8 mouse cellular contexts compared by ENCODE assay signal in the genomic region with DNA sequence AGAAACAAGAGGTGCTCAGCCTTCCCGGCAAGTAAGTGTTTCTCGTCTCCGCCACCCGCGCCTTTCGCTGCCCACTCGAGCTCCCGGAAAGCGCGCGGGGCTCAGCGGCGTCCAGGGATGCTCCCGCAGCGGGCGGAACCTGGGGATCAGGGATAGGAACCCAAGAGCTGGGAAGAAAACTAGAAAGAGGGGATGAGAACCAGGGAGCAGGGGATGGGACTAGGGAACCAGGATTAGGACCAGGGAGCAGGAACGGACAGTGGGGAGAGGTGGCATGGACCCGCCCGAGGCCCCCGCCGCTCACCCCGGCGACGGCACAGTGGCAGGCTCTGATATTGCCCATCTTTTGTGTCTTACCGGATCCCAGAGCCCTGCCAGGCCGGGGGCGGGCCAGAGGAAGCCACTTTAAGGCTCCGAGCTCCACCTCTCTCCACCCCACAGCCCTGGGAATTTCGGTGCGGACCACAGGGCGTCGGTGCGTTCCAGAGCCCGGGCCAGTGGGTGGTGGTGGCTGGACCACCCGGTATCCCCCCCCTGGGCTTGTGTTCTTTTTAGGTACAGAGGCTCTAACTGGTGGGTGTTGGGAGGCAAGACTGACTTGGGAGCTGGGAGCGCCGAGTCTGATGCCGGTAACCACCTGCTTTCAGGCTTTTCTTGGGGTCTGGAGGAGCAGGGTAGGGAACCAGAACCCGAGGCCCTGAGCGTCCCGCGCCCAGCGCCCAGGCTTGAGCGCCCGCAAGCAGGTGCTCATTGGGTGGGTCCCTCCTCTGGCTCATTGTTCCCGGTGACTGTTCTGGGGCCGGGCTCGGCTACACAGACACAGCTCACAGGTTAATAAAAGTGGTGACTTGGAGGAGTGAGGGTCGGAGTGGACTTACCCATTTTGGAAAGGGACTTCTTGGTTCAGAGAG. TPM values are rescaled to one million over a fixed set of nuclear protein-coding genes. Genes with fewer than 3 reads are reported as not detected.
DNase-seq lines count a peak whose midpoint lies in the region; ATAC-seq and TF ChIP-seq lines count a peak whose summit lies in the region.

No protein-coding gene starts in this region.

- H3K9me3 ChIP-seq in forebrain, embryonic 16.5 days (ENCODE audit: control insufficient read depth, low read length), result no peaks in the 10 kb centered on the region
- no peaks in the 10 kb centered on the region for H3K9me3 ChIP-seq in intestine, embryonic 15.5 days
- no peaks in the 10 kb centered on the region for H3K9me3 ChIP-seq in liver, embryonic 14.5 days (ENCODE audit: control insufficient read depth, low read length)
- no peaks in the 10 kb centered on the region for H3K9me3 ChIP-seq in neural tube, embryonic 14.5 days (ENCODE audit: control insufficient read depth, low read length)

- peaks cover 3% of the 10 kb centered on the region; the same call in 1 of the 2 replicates for H3K4me1 ChIP-seq in brown adipose tissue, adult 24 weeks (ENCODE audit: control insufficient read depth, insufficient read depth, insufficient read length, low read length)
- H3K4me1 ChIP-seq in forebrain, embryonic 16.5 days (replicated peaks; ENCODE audit: control insufficient read depth, insufficient read depth, low read length), result peaks cover 13% of the 10 kb centered on the region; the same call in 1 of the 2 replicates
- peaks cover 14% of the 10 kb centered on the region for H3K4me1 ChIP-seq in intestine, embryonic 15.5 days (replicated peaks)
- no peaks in the 10 kb centered on the region for H3K4me1 ChIP-seq in liver, embryonic 14.5 days (replicated peaks; ENCODE audit: control insufficient read depth in 2 of 2, insufficient read depth in 2 of 2, low read length in 1 of 2)
- H3K4me1 ChIP-seq in neural tube, embryonic 14.5 days (ENCODE audit: control insufficient read depth, insufficient read depth, low read length), result no peaks in the 10 kb centered on the region

- H3K9ac ChIP-seq in forebrain, embryonic 16.5 days (replicated peaks; ENCODE audit: low read depth, low read length), result peak overlapping the region; percentile 82
- peak overlapping the region; percentile 40 for H3K9ac ChIP-seq in intestine, embryonic 15.5 days
- H3K9ac ChIP-seq in liver, embryonic 14.5 days (replicated peaks), result no peak overlapping the region
- H3K9ac ChIP-seq in neural tube, embryonic 14.5 days (replicated peaks; ENCODE audit: low read depth, low read length), result peak overlapping the region; percentile 80

- peak overlapping the region; percentile 93 for H3K4me2 ChIP-seq in forebrain, embryonic 16.5 days (ENCODE audit: low read length)
- H3K4me2 ChIP-seq in intestine, embryonic 15.5 days (replicated peaks), result peak overlapping the region; percentile 96
- H3K4me2 ChIP-seq in liver, embryonic 14.5 days (ENCODE audit: low read depth), result peak overlapping the region; percentile 13; the same call in 1 of the 2 replicates
- H3K4me2 ChIP-seq in neural tube, embryonic 14.5 days (ENCODE audit: low read depth, low read length), result peak overlapping the region; percentile 82

- peak overlapping the region; percentile 50 for H3K4me3 ChIP-seq in brown adipose tissue, adult 24 weeks (ENCODE audit: insufficient read depth, low read depth, low read length)
- H3K4me3 ChIP-seq in forebrain, embryonic 16.5 days (replicated peaks; ENCODE audit: low read length), result peak overlapping the region; percentile 73
- peak overlapping the region; percentile 46 for H3K4me3 ChIP-seq in intestine, embryonic 15.5 days (replicated peaks)
- H3K4me3 ChIP-seq in liver, embryonic 14.5 days (ENCODE audit: insufficient read depth in 1 of 2, low read depth in 2 of 2, low read length in 2 of 2), result peak overlapping the region in 1 of 2 experiments; percentile 22; a peak in 2 of 4 replicates
- H3K4me3 ChIP-seq in neural tube, embryonic 14.5 days (ENCODE audit: low read depth, low read length), result peak overlapping the region; percentile 71

- no peak for TF ChIP-seq EP300 in liver, embryonic 14.5 days (IDR thresholded peaks at IDR 0.05; ENCODE audit: low read depth)

- TF ChIP-seq CTCF in liver, embryonic 14.5 days (IDR thresholded peaks at IDR 0.05; ENCODE audit: low read depth), result no peak

- H3K27me3 ChIP-seq in forebrain, embryonic 16.5 days (replicated peaks; ENCODE audit: control insufficient read depth, insufficient read depth, low read length), result no peaks in the 10 kb centered on the region
- peaks cover 21% of the 10 kb centered on the region for H3K27me3 ChIP-seq in intestine, embryonic 15.5 days (replicated peaks)
- peaks cover 15% of the 10 kb centered on the region for H3K27me3 ChIP-seq in liver, embryonic 14.5 days (ENCODE audit: control insufficient read depth, insufficient read depth, low read length)
- peaks cover 2% of the 10 kb centered on the region; the same call in 1 of the 2 replicates for H3K27me3 ChIP-seq in neural tube, embryonic 14.5 days (ENCODE audit: control insufficient read depth, insufficient read depth, low read length)

- peak; percentile 3 for DNase-seq in adrenal gland, postnatal 14 days
- DNase-seq in adrenal gland, adult 18-20 months (ENCODE audit: low spot score in 2 of 2), result no peak
- DNase-seq in liver, embryonic 14.5 days (ENCODE audit: low read depth in 3 of 3, low spot score in 3 of 3), result no peak
- no peak for DNase-seq in urinary bladder, adult 18-20 months (ENCODE audit: low spot score in 2 of 2)

- peak; percentile 70 for ATAC-seq in forebrain, embryonic 16.5 days
- peak; percentile 61; the same call in 1 of the 2 replicates for ATAC-seq in intestine, embryonic 15.5 days
- ATAC-seq in liver, embryonic 14.5 days (ENCODE audit: insufficient read depth), result no peak
- peak; percentile 85 for ATAC-seq in neural tube, embryonic 14.5 days (ENCODE audit: low read depth)

- no peak overlapping the region for H3K27ac ChIP-seq in brown adipose tissue, adult 24 weeks (replicated peaks; ENCODE audit: low read depth, low read length)
- peak overlapping the region; percentile 27; the same call in 1 of the 2 replicates for H3K27ac ChIP-seq in forebrain, embryonic 16.5 days (ENCODE audit: low read length)
- no peak overlapping the region for H3K27ac ChIP-seq in intestine, embryonic 15.5 days
- H3K27ac ChIP-seq in liver, embryonic 14.5 days, result no peak overlapping the region
- peak overlapping the region; percentile 76 for H3K27ac ChIP-seq in neural tube, embryonic 14.5 days (ENCODE audit: low read depth, low read length)

- H3K36me3 ChIP-seq in forebrain, embryonic 16.5 days (ENCODE audit: control insufficient read depth, insufficient read depth), result no peaks in the 10 kb centered on the region
- no peaks in the 10 kb centered on the region for H3K36me3 ChIP-seq in intestine, embryonic 15.5 days
- no peaks in the 10 kb centered on the region for H3K36me3 ChIP-seq in liver, embryonic 14.5 days (replicated peaks; ENCODE audit: control insufficient read depth, insufficient read depth, low read depth)
- H3K36me3 ChIP-seq in neural tube, embryonic 14.5 days (ENCODE audit: control insufficient read depth, insufficient read depth, low read length), result no peaks in the 10 kb centered on the region

- WGBS in forebrain, embryonic 16.5 days, result under 1% methylated on average over 49 of the region's 49 CpGs
- 1% methylated on average over 49 of the region's 49 CpGs for WGBS in intestine, embryonic 15.5 days
- WGBS in liver, embryonic 14.5 days (ENCODE audit: insufficient replicate concordance), result 2% methylated on average over 48 of the region's 49 CpGs
- under 1% methylated on average over 49 of the region's 49 CpGs for WGBS in neural tube, embryonic 14.5 days

RNA-seq across cellular contexts. Expression of gene Sema6d, which starts 0.7 kb away (rescaled TPM):
- total RNA-seq in adrenal gland, postnatal 14 days (2021), result 15.2 and 15.9 TPM in 2 replicates
- total RNA-seq in adrenal gland, adult 18-20 months (2021), result 10 to 100 TPM in 1 of 2 experiments, 1 to 10 TPM in 1; 5.9 to 10.4 TPM
- 4.5 TPM in 2 replicates for polyA plus RNA-seq in brown adipose tissue, adult 24 weeks (2012; ENCODE audit: insufficient read depth, insufficient read length, missing spikeins)
- 27.7 and 32.2 TPM in 2 replicates for polyA plus RNA-seq in forebrain, embryonic 16.5 days (2015; fragmentation: Nextera tagmentation; extraction: Ambion mirVana)
- 11.9 and 13.7 TPM in 2 replicates for polyA plus RNA-seq in intestine, embryonic 15.5 days (2015; fragmentation: Nextera tagmentation; extraction: Ambion mirVana)
- polyA plus RNA-seq in liver, embryonic 14.5 days (2012; rRNA removed), result 2.7 and 3.2 TPM in 2 replicates
- polyA plus RNA-seq in liver, embryonic 14.5 days (2014; fragmentation: Nextera tagmentation; extraction: Ambion mirVana), result 2.1 and 2.2 TPM in 2 replicates
- polyA plus RNA-seq in neural tube, embryonic 14.5 days (2014; fragmentation: Nextera tagmentation; extraction: Ambion mirVana), result 67.8 and 75.5 TPM in 2 replicates

Comparison
In these comparisons a context has a peak if more than half of its experiments do, and no peak if none do; other contexts are left out.
1. H3K27ac ChIP-seq: peak in forebrain, embryonic 16.5 days (single experiment) and neural tube, embryonic 14.5 days (single experiment); none in brown adipose tissue, adult 24 weeks (single experiment), intestine, embryonic 15.5 days (single experiment) and liver, embryonic 14.5 days (single experiment).
2. H3K4me2 ChIP-seq: peak in every context shown above with its lines; median percentile 96 in intestine, embryonic 15.5 days; 93 in forebrain, embryonic 16.5 days; 82 in neural tube, embryonic 14.5 days; 13 in liver, embryonic 14.5 days.